Mouse (Mus musculus): ENCODE results near the gene Faim2. TPM values are rescaled to one million over a fixed set of nuclear protein-coding genes. Genes with fewer than 3 reads are reported as not detected.

The Faim2 gene
- total and polyA plus RNA-seq, 2 experiments from 2014 or later: not detected

DNA sequence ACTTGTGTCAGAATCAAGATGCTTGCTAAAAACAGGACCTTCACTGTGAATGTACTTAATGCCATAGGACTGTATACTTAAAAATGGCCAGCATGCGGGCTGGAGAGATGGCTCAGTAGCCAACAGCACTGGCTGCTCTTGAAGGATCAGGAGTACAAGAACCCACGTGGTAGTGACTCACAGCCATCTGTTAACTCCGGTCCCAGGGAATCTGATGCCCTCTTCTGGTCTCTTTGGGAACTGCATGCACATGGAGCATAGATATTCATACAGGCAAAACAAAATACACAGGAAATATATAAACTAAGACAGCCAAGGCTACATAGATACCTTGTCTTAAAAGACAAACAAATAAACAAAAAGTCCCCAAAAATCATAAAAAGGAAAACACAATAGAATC, 58.9 kb downstream of the Faim2 start:
- DNase-seq (ENCODE audit: low spot score) (peak; percentile 83), ATAC-seq (ENCODE audit: insufficient read depth, low read depth) (peak; percentile 48)
- no peaks in the 10 kb centered on the region for H3K9me3 ChIP-seq (replicated peaks; ENCODE audit: control insufficient read depth, low read length)
- no peak overlapping the region for H3K9ac ChIP-seq (replicated peaks; ENCODE audit: low read depth, low read length)
- peak; percentile 91 for TF ChIP-seq CTCF (IDR thresholded peaks at IDR 0.05; ENCODE audit: low read depth)
- TF ChIP-seq EP300 (IDR thresholded peaks at IDR 0.05; ENCODE audit: low read depth): no peak
- H3K27me3 ChIP-seq (ENCODE audit: control insufficient read depth, insufficient read depth, low read length): no peaks in the 10 kb centered on the region
- peak overlapping the region; percentile 76; the same call in 1 of the 2 replicates for H3K27ac ChIP-seq (ENCODE audit: low read depth)
- H3K4me1 ChIP-seq (ENCODE audit: control insufficient read depth, insufficient read depth): peaks cover 15% of the 10 kb centered on the region
- no peak overlapping the region for H3K4me3 ChIP-seq (ENCODE audit: low read depth, low read length)
- H3K36me3 ChIP-seq (replicated peaks; ENCODE audit: control insufficient read depth, insufficient read depth, low read length): no peaks in the 10 kb centered on the region
- H3K4me2 ChIP-seq (ENCODE audit: low read depth, low read length): no peak overlapping the region
- 35% methylated on average over 3 of the region's 3 CpGs for WGBS

DNA sequence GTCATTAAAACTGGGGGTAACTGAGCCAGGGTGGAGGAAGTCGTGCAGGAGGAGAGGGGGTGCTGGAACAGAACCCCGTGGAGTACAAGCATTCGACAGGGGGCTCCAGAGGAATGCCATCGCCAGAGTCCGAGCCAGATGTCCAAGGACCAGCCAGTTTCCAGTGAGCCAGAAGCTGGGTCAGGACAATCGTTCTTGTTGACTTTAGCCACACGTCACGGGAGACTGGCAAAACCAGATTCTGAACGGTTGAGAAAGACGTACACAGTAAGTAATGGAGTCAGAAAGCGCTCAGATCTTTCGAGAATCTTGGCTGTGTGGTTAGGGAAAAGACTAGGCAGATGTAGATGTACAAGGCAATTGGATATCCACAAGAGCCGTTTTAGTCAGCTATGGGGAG, 64.8 kb downstream of the Faim2 start:
- Histone ChIP-seq H3K9me3 (replicated peaks; ENCODE audit: control insufficient read depth, low read length) (no peaks in the 10 kb centered on the region), H3K4me3 (ENCODE audit: low read depth, low read length) (no peak overlapping the region), H3K4me2 (ENCODE audit: low read depth, low read length) (no peak overlapping the region), H3K27me3 (ENCODE audit: control insufficient read depth, insufficient read depth, low read length) (no peaks in the 10 kb centered on the region), H3K4me1 (ENCODE audit: control insufficient read depth, insufficient read depth) (peaks cover 6% of the 10 kb centered on the region; the same call in 1 of the 2 replicates), H3K36me3 (replicated peaks; ENCODE audit: control insufficient read depth, insufficient read depth, low read length) (no peaks in the 10 kb centered on the region), H3K27ac (ENCODE audit: low read depth) (no peak overlapping the region), H3K9ac (replicated peaks; ENCODE audit: low read depth, low read length) (no peak overlapping the region)
- no peak for ATAC-seq (ENCODE audit: insufficient read depth, low read depth)
- WGBS: 72% methylated on average over 13 of the region's 13 CpGs
- no peak for DNase-seq (ENCODE audit: low spot score)
- TF ChIP-seq CTCF (IDR thresholded peaks at IDR 0.05; ENCODE audit: low read depth) (no peak), EP300 (IDR thresholded peaks at IDR 0.05; ENCODE audit: low read depth) (no peak)

- H3K4me2 ChIP-seq (ENCODE audit: low read depth, low read length): peak within 1 kb of the TSS; percentile 90
- H3K27me3 ChIP-seq (ENCODE audit: control insufficient read depth, insufficient read depth, low read length): no peaks in the 10 kb centered on the region
- no peaks in the 10 kb centered on the region for H3K9me3 ChIP-seq (replicated peaks; ENCODE audit: control insufficient read depth, low read length)
- no peaks in the 10 kb centered on the region for H3K36me3 ChIP-seq (replicated peaks; ENCODE audit: control insufficient read depth, insufficient read depth, low read length)
- peaks cover 7% of the 10 kb centered on the region; the same call in 1 of the 2 replicates for H3K4me1 ChIP-seq (ENCODE audit: control insufficient read depth, insufficient read depth)
- DNase-seq (ENCODE audit: low spot score): peak; percentile 95
- peak; percentile 97 for ATAC-seq (ENCODE audit: insufficient read depth, low read depth)
- H3K27ac ChIP-seq (ENCODE audit: low read depth): peak within 1 kb of the TSS; percentile 79
- H3K9ac ChIP-seq (replicated peaks; ENCODE audit: low read depth, low read length): peak within 1 kb of the TSS; percentile 69
- WGBS: under 1% methylated on average over 42 of the region's 45 CpGs
- peak within 1 kb of the TSS; percentile 70 for H3K4me3 ChIP-seq (ENCODE audit: low read depth, low read length)
- TF ChIP-seq CTCF (IDR thresholded peaks at IDR 0.05; ENCODE audit: low read depth): no peak
- TF ChIP-seq EP300 (IDR thresholded peaks at IDR 0.05; ENCODE audit: low read depth): 0 out of 2 replicates have a peak, but pooled peaks have one; percentile 21
These were observed 70.2 kb downstream of the Faim2 start, which contains the start of gene Nckap5l for GRCm38 (mm10) chr15:99457606-99458401. Gene Nckap5l, minus strand, starts transcription at chr15:99457748.

DNA sequence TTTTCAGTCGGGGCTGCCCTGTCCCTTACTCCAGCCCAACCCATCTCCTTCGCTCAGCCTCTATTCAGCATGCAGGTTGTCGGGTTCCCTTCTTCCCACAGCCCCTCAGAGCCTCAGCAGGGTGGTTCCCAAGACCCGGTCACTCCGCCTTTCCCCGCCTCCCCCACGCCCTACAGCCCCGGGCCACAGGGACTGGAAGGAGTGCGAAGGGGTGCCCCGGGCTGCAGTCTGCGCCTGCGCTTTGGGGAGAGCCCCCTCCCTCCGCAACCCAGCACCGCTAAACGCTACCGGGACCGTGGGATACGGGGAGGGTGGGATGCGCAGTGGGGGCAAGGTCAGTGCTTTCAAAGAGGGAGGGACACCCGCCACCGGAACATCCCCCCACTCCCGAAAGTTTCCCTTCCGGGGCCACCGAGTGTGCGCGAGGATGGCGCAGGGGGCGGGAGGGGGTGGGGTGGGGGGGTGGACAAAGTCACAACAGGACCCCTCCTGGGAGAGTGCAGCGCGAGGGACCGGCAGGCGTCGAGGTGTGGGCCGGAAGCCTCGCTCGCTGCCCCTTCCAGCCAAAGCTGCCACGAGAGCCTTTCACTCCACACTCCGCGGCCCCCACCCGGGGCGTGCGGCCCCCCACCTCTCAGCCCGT, 70.9 kb downstream of the Faim2 start:
- Histone ChIP-seq H3K27me3 (ENCODE audit: control insufficient read depth, insufficient read depth, low read length) (no peaks in the 10 kb centered on the region), H3K9ac (replicated peaks; ENCODE audit: low read depth, low read length) (peak overlapping the region; percentile 69), H3K36me3 (replicated peaks; ENCODE audit: control insufficient read depth, insufficient read depth, low read length) (no peaks in the 10 kb centered on the region; the same call in 1 of the 2 replicates), H3K4me2 (ENCODE audit: low read depth, low read length) (peak overlapping the region; percentile 90), H3K9me3 (replicated peaks; ENCODE audit: control insufficient read depth, low read length) (no peaks in the 10 kb centered on the region), H3K4me3 (ENCODE audit: low read depth, low read length) (peak overlapping the region; percentile 70), H3K4me1 (ENCODE audit: control insufficient read depth, insufficient read depth) (peaks cover 7% of the 10 kb centered on the region; the same call in 1 of the 2 replicates), H3K27ac (ENCODE audit: low read depth) (peak overlapping the region; percentile 79)
- TF ChIP-seq CTCF (IDR thresholded peaks at IDR 0.05; ENCODE audit: low read depth) (no peak), EP300 (IDR thresholded peaks at IDR 0.05; ENCODE audit: low read depth) (no peak)
- ATAC-seq (ENCODE audit: insufficient read depth, low read depth) (peak; percentile 61), DNase-seq (ENCODE audit: low spot score) (peak; percentile 69)
- 0% methylated on average over 39 of the region's 43 CpGs for WGBS

GRCm38 (mm10) chr15:99456338-99456962, 71.5 kb downstream of the Faim2 start:
- no peaks in the 10 kb centered on the region; the same call in 1 of the 2 replicates for H3K36me3 ChIP-seq (replicated peaks; ENCODE audit: control insufficient read depth, insufficient read depth, low read length)
- DNase-seq (ENCODE audit: low spot score): no peak
- peaks cover 11% of the 10 kb centered on the region for H3K4me1 ChIP-seq (ENCODE audit: control insufficient read depth, insufficient read depth)
- H3K27ac ChIP-seq (ENCODE audit: low read depth): peak overlapping the region; percentile 79
- peak overlapping the region; percentile 69 for H3K9ac ChIP-seq (replicated peaks; ENCODE audit: low read depth, low read length)
- peak overlapping the region; percentile 90 for H3K4me2 ChIP-seq (ENCODE audit: low read depth, low read length)
- H3K27me3 ChIP-seq (ENCODE audit: control insufficient read depth, insufficient read depth, low read length): no peaks in the 10 kb centered on the region
- ATAC-seq (ENCODE audit: insufficient read depth, low read depth): no peak
- 16% methylated on average over 7 of the region's 7 CpGs for WGBS
- H3K9me3 ChIP-seq (replicated peaks; ENCODE audit: control insufficient read depth, low read length): no peaks in the 10 kb centered on the region
- H3K4me3 ChIP-seq (ENCODE audit: low read depth, low read length): peak overlapping the region; percentile 70
- TF ChIP-seq CTCF (IDR thresholded peaks at IDR 0.05; ENCODE audit: low read depth): no peak
- TF ChIP-seq EP300 (IDR thresholded peaks at IDR 0.05; ENCODE audit: low read depth): no peak
